Mouse (Mus musculus): ENCODE measurements at regions not wholly inside any gene's neighbourhood (a gene's known extent, or its start where the extent isn't known, plus 50 kb on each side); places are given as distances from the start of the nearest gene placed in this dataset.

- no peak for DNase-seq (ENCODE audit: low read depth)
Observed at GRCm38 (mm10) chr15:10838584-10839288, 113.4 kb upstream of the C1qtnf3 start.

- no peak for DNase-seq (ENCODE audit: low read depth)
Observed at GRCm38 (mm10) chr15:10840621-10841034, 111.5 kb upstream of the C1qtnf3 start.

GRCm38 (mm10) chr15:10843060-10843695, 109.0 kb upstream of the C1qtnf3 start:
- no peak for DNase-seq (ENCODE audit: low read depth)

GRCm38 (mm10) chr15:10846722-10847121, 105.4 kb upstream of the C1qtnf3 start:
- no peak for DNase-seq (ENCODE audit: low read depth)

GRCm38 (mm10) chr15:10864004-10864775, 87.9 kb upstream of the C1qtnf3 start:
- DNase-seq (ENCODE audit: low read depth): no peak

- DNase-seq (ENCODE audit: low read depth): no peak
Observed at GRCm38 (mm10) chr15:10865109-10865508, 87.0 kb upstream of the C1qtnf3 start.

- DNase-seq (ENCODE audit: low read depth): no peak
Observed at GRCm38 (mm10) chr15:10866794-10867193, 85.3 kb upstream of the C1qtnf3 start.

- DNase-seq (ENCODE audit: low read depth): no peak
Observed at GRCm38 (mm10) chr15:10868115-10868514, 84.0 kb upstream of the C1qtnf3 start.

GRCm38 (mm10) chr15:10868716-10869585, 83.2 kb upstream of the C1qtnf3 start:
- DNase-seq (ENCODE audit: low read depth): peak; percentile 28

- DNase-seq (ENCODE audit: low read depth): no peak
Observed at GRCm38 (mm10) chr15:10869879-10870278, 82.3 kb upstream of the C1qtnf3 start.

- peak; percentile 45 for DNase-seq (ENCODE audit: low read depth)
Observed at GRCm38 (mm10) chr15:10872322-10872967, 79.7 kb upstream of the C1qtnf3 start.

GRCm38 (mm10) chr15:10876328-10876727, 75.8 kb upstream of the C1qtnf3 start:
- no peak for DNase-seq (ENCODE audit: low read depth)

GRCm38 (mm10) chr15:10881726-10882125, 70.4 kb upstream of the C1qtnf3 start:
- no peak for DNase-seq (ENCODE audit: low read depth)

GRCm38 (mm10) chr15:10887990-10888389, 64.1 kb upstream of the C1qtnf3 start:
- DNase-seq (ENCODE audit: low read depth): no peak

GRCm38 (mm10) chr15:10890220-10890921, 61.8 kb upstream of the C1qtnf3 start:
- no peak for DNase-seq (ENCODE audit: low read depth)

GRCm38 (mm10) chr15:10898309-10898708, 53.8 kb upstream of the C1qtnf3 start:
- DNase-seq (ENCODE audit: low read depth): no peak

GRCm38 (mm10) chr15:10898715-10899486, 53.2 kb upstream of the C1qtnf3 start:
- DNase-seq (ENCODE audit: low read depth): no peak

- DNase-seq (ENCODE audit: low read depth): no peak
Observed at GRCm38 (mm10) chr15:10899904-10900303, 52.2 kb upstream of the C1qtnf3 start.

- DNase-seq (ENCODE audit: low read depth): peak; percentile 25
Observed at GRCm38 (mm10) chr15:10901075-10901474, 51.1 kb upstream of the C1qtnf3 start.

- no peak for DNase-seq (ENCODE audit: low read depth)
Observed at GRCm38 (mm10) chr15:10901745-10902262, 50.3 kb upstream of the C1qtnf3 start.

Data from induced T-regulatory cell, adult 2 months (primary cell).